Mouse (Mus musculus) small intestine, adult 2 months (tissue): ENCODE data around the gene Itih3.

Source experiments
- CTCF ChIP-seq: fragments of 200-500 bp; IDR thresholded peaks from 2 replicates; pipeline ENCODE4 v1.5.1; 2012; ENCODE audit warnings: low read depth, mild to moderate bottlenecking, control low read depth, inconsistent platforms, low read length, moderate library complexity, mixed read lengths; ENCODE audit not compliant: insufficient replicate concordance, insufficient read length; ENCODE audit errors: extremely low read depth
- POLR2A ChIP-seq: fragments of 200-500 bp; IDR thresholded peaks from 2 replicates; pipeline ENCODE4 v1.6.1; 2012; ENCODE audit warnings: low read depth, mild to moderate bottlenecking, control low read depth, inconsistent platforms, low read length, moderate library complexity

DNA sequence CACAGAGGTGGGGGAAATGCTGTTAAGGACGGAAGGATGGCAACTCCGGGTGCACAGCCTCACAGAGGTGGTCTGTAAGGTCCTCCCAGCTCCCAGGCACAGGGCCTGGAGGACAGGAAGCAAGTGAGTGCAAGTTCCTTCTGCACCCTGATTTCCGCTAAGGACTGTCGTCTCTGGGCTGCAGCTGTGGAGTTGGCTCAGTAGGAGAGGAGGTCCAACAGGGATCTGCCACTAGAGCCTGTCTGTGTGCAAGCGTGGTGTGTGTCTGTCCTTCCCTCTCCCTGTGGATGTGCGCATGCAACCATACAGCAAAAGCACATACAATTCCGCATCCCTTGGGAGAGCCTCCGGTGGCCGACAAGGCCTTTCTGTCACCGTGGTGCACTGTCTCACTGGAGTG lies 47.1 kb downstream of the Itih3 start:
- no peak for TF ChIP-seq CTCF
- TF ChIP-seq POLR2A = no peak
